Mouse (Mus musculus): ENCODE measurements around the gene Ccdc134.
"Not testable (repeated sequence)": the region's sequence is repeated elsewhere in the genome, so short reads cannot be mapped to it uniquely, and the experiment has no call there.

The Ccdc134 gene

DNA sequence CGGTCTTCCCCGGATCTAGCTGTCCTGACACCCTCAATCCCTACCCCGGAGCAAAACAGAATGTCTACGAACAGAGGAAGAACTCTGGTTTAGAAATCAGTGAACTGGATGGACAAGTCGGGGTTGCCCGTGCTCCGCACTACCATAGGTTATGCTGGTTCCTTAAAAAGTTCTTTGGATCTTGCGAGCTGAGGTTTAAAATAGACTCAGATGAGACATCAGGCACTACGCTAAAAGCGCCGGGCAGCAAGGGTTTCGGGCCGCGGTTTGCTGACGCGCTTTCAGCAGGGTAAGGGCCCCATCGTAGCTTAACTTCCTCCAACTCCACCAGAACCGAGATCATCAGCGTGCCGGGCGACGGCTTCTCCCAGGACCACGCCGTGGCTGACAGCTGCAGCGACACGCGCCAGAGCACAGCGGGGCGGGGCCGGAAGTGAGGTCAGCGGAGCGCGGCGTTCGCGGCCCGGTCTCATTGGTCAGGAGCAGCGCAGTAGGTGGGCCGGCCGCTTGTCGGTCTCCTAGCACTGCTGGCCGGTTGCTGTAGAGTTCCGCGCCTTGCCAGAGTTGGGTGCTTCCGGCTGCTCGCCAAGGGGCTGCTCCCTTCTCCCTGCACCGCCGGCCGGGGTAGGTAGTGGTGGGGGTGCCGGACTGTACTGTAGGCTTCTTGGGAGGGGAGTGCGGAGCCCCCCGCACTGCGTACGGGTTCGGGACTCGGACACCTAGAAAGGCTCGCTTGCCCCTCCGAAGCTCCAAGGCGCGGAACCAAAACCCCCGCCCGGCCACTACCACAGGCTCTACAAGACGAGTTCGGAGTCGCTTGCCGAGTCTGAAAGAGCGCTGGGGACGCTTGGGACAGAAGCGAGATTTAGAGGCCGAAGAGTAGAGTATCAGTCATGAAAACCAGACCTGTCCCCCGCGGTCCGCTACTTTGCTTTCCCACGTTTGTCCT, at the start of gene Ccdc134:
TSS of gene Ccdc134 (plus strand) at position 497 of the 949 bp plus-strand sequence.
- DNase-seq = peak; percentile 96

DNA sequence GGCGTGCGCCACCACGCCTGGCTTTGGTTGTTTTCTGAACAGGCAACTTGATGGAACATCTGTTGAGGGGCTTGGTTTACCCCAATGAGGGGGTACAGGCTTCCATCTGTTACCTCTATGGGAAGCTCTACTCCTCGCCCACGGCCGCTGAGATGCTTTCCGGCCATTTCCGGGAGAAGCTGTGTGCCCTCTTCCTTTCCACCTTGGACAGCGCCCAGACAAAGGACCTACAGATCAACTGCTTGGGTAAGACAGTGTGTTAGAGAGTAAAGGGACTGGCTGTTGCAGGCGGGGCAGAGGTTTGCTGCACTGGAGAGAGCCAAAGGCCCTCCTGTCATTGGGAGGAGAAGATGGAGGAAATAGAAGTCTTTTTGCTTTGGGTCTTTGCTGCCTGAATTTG, 47.8 kb upstream of the Ccdc134 start:
- no peak for DNase-seq

DNA sequence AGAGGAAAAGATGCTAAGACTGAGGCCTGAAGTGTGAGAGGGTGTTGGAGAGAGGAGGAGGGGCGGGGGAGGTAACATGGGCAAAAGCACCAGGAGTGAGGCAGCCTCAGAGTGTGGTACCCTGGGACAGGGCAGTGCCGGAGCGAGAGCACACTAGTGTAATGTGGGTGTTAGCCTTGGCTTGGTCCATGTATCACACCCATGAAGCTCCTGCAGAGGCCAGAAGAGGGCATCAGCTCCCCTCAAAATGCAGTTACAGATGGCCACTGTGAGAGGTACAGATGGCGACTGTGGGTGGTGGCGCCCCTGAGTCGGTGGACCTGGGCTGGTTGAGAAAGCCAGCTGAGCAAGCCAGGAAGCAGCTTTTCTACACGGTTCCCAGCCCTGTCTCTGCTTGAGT, 46.6 kb upstream of the Ccdc134 start:
- DNase-seq = peak; percentile 69

DNA sequence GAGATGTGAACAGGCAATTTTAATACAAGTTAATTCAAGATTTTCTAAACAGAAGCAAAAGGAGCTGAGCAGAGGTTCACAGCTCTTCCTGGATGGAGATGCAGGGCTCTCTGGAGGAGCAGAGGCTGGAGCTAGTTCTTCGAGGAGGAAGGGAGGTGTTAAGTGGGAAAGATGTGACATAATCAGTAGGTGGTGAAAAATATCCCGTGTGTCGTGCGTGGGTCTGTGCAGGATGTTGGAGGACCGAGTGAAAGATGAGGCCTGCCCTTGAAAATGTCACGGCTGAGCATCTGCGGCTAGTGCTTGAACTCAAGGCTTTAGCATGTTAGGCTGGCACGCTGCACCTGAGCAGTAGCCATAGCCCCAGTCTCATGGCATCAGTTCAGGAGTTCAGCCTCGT, 42.1 kb upstream of the Ccdc134 start:
- no peak for DNase-seq

DNA sequence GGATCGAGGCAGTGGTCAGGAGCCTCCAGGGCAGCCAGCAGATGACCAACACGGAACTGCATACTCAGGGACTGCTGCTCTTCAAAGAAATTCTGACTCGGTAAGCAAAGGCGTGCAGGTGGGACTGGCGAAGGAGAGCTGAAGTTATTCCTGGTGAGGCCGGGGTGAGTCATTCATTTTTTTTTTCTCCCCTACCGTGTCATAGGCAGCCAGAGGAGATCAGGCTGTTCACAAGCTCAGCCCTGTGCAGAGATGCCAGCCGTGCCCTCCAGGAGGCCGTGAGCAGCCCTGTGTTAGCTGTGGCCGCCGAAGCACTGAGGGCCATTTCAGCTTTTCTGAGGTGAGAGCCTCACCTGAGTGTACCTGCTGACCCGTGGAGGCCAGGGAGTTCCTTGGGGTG, 41.6 kb upstream of the Ccdc134 start:
- DNase-seq = no peak

DNA sequence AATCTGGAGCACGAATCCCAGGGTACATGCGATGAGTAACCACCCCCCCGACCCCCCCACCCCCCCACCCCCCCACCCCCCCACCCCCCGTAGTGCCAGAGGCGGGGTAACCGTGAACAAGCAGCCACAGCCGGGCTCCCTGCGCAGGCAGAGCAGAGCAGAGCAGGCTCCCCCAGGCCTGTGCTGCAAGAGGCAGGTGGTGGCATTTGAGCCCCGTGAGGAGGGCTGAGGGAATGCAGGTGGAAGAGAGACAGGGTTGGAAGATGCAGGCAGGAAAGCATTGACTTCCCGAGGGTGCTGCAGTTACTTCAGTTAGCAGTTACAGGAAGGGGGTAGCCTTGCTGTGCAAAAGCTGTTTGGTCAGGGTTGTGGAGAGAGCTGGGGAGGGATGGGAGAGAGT, 40.5 kb upstream of the Ccdc134 start:
- no peak for DNase-seq

DNA sequence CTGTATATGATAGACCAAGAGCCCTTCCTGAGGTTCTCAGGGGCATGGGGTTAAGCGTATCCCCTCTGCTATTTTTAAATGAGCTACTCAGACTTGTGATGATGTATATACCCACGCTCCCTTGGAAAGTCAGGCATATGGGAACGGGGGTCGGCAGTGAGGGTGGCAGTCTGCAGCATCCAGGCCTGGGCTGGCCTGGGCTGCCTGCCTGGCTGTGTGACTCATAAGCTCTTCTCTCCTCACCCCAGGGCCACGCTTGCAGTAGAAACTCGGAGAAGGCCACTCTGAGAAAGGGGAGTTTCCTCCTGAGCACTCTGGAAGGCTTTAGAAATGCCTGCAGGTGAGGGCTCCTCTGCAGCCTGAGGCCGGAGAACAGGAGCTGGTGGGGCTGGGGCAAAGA, 36.7 kb upstream of the Ccdc134 start:
- no peak for DNase-seq

DNA sequence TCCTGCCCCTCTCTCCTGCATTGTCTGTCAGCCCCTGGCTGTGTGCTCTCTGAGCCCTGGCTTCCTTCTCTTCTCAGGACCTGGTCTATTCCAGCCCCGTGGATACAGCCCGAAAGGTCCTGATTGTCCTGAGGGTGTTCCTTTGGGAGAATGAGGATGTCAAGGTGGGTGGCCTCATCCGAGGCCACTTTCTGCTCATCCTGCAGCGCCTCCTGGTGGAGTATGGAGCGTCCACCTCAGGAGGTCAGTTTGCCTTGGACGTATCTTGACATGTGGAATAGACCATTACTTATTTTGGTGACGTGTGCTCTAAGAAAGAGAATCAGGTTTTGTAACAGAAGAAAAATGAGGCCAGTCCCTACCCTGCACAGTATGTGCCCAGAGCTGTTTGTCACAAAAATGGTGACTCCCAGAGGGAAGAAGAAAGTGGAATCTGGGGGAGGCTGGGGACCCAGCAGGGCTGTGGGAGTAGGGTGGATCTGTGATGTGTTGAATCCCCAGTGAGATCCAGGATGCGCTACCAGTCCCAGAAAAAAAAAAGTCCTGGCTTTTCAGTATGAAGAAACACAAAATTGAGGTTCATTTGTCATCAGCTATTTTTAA, 20.7 kb upstream of the Ccdc134 start:
- DNase-seq = peak; percentile 77

DNA sequence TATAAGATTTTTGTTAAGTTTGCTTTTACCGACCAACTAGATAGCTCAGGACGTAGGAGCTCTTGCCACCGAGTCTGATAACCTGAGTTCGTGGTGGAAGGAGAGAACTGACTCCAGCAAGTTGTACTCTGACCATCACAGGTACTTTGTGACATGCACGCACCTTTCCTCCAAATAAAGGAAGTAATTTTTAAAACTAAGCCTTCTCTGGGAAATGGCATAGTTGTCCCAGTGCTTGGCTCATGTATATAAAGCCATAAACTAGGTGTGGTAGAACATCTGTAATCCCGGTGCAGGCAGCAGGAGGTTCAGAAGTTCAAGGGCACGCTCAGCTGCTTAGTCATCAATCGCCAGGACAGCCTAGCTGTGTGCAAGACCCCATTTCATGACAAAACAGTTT, 7.2 kb upstream of the Ccdc134 start:
- DNase-seq = no peak

DNA sequence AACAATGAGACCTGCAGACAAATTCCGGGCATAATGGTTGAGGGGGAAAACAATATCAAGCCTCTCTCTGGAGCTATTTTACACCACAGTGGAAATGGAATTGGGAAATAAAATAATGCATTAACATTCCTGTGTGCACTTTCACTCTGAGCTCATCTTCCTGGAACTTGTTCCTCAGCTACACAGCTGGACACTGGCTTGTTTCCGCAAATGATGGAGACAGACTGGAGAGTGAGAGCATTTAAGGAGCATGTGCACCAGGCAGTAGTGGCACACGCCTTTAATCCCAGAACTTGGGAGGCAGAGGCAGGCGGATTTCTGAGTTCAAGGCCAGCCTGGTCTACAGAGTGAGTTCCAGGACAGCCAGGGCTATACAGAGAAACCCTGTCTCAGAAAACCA, 1.0 kb upstream of the Ccdc134 start:
- not testable (repeated sequence) for DNase-seq

DNA sequence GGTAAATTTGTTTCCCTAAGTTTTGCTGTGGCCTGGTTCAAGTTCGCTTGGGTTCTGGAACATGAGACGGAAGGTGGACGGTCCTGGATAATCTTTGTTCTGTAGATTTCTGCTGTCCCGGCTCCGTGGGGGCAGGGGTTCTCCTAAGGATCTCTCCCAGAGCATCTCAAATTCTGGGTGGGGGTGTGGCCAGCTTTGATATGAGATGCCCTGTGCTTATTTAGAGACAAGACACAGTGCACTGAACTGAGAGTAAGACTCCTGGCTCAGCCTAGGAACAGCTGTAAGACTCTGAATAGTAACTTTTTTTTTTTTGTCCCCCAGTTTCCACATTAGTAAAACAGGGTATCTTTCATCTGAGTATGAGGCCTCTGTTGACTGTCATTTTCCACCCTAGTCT, 676 bp downstream of the Ccdc134 start:
- DNase-seq = no peak

DNA sequence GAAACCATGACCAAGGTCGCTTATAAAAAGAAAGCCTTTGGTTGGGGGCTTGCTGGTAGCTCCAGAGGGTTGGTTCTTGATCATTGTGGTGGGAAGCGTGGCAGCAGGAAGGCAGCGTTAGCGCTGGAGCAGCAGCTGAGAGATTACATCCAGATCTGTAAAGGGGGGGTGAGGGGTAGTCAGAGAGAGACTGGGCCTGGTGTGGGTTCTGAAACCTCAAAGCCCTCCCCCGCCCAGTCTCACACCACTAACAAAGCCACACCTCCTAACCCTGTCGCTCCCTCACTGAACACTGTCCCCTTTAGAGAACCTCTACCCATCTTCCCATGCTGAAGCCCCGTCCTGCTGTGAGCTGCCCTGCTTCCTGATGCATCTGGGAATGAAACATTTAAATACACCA, 2.9 kb downstream of the Ccdc134 start:
- no peak for DNase-seq

DNA sequence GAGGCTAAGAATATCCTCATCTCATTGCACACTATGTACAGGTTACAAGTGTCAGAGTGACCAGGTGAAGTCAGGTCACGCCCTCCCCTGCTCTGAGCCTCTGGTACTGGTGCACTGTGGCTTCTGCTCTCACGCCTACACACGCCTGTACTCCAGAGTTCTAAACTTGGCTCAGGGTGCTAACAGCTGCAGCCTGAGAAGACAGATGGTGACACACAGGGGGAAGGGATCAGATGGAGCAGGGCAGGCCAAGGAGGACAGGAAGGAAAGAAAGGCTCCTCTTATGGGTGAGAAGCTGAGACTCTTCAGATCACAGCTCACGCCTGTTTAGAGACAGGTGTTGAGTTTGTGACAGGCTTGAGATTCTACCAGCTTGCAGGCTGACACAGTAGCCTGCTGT, 7.7 kb downstream of the Ccdc134 start:
- peak; percentile 63 for DNase-seq

DNA sequence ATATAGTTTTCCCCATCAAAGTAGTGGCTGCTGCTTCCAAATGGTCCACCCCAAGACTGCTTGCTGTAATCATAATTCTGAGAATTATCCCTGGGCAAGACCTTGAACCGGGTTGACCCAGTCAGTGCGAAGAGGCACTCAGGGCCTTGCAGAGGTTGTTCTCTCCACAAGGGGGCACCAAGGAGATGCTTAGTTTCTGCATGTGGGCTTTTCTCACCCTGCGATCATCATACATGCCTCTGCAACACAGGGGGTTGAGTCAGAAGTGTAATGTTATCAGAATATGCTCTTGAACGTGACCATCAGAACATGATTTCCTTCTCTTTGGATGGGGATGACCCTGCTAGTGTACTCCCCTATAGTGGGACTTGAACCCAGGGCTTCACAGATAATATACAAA, 10.8 kb downstream of the Ccdc134 start:
- DNase-seq = peak; percentile 52

DNA sequence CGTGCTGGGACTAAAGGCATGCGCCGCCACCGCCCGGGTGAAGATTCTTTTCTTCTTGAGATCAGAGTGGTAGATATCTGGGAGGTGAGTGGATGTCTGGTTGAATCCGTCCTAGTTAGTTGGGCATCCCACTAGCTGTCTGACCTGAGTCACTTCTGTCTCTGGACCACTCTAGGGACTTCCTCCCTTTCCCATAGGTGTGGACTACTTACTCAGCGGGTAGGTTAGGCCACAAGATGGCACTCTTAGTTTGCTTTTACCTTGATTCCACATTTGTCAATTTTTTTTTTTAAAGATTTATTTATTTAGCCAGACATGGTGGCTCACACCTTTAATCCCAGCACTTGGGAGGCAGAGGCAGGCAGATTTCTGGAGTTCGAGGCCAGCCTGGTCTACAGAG, 11.5 kb downstream of the Ccdc134 start:
- DNase-seq = no peak

DNA sequence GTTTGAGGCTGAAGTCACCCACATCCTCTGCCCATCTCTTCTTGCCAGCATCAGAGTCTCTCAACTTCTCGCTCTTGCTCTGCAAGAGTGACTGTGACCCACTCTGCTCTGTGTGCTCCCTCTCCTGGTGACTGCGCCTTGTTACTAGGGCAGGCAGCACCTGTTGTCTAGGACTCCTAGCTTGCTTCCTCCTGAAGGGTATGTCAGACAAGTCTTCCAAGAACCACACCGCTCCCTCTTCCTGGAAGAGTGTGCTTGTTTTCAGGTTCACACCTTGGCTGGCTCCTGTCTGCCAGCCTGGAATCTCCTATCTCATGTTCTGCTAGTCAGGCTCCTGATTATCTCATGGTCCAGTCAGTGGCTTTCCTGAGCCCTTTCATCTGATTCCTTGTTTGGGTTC, 12.6 kb downstream of the Ccdc134 start:
- DNase-seq = no peak

DNA sequence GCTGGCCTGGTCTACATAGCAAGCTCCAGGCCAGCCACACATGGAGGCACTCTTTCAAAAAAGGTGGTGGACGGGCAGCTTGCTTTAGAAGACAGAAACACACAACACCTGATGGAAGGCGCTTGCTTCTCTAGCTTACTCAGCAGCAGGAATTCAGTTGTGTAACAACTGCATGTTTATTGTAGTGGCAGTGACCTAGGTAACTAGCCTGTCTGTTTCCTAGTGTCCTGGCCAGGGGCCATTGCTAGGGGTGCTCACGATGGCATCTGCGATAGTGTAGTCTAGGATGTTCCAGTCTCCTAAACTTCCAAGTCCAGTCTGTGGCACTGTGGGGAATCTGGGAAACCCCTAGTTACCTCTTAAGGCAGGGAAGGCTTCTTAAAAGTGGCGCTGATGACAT, 16.4 kb downstream of the Ccdc134 start:
- no peak for DNase-seq

DNA sequence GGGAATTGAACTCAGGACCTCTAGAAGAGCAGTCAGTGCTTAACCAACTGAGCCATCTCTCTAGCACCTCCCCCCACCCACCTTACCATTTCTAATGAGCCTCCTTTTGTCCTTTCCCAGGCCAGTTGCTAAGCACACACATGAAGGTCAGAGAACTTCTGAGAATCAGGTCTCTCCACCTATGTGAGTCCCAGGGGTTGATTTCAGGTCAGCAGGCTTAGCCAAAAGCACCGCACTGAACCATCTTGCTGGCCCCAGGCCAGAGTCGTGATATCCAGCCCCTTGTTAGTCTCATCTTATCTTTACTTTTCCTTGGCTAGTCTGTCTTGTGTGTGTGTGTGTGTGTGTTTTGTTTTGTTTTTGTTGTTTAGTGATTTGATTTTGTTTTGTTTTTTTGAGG, 17.7 kb downstream of the Ccdc134 start:
- DNase-seq = no peak

DNA sequence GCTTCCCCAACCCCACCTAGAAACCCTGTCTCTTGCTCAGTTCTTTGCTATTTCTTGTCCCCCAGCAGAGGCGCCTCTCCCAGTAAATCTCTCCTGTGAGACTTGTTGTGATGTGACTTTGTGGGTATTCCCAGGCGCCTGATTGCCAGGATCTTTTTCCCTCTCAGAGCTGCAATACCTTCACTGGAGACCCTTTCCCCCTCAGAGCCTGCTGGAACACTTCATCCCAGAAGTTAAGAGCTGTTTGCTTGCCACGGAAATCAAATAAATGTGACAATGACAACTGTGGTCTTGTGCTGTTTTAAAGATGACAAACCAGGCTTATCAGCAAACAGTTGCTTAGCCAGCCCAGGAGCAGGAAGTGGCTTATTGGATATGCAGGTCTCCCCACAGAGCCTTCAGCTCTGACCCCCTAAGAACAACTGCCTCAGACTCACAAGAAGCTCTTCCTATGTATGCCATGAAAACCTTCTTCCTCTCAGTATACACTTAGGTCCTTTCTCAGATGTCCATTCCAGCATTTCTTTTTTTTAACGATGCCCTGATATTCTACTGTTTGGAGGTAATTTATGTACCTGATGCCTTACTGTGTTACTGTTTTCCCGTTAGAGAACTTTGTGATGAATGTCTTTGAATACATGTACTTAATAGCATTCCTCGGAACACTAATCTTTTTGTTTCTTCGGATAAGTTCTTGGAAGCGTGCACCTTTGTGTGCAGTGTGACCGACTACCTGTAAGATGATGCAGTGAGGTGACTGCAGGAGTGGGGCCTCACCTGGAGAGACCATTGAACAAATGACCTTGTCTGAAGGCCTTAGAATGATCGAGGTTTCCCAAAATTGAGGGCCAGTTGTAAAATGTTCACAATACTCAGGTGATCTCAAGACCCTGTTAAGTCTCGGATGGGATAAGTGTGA, 18.4 kb downstream of the Ccdc134 start:
- DNase-seq = no peak

DNA sequence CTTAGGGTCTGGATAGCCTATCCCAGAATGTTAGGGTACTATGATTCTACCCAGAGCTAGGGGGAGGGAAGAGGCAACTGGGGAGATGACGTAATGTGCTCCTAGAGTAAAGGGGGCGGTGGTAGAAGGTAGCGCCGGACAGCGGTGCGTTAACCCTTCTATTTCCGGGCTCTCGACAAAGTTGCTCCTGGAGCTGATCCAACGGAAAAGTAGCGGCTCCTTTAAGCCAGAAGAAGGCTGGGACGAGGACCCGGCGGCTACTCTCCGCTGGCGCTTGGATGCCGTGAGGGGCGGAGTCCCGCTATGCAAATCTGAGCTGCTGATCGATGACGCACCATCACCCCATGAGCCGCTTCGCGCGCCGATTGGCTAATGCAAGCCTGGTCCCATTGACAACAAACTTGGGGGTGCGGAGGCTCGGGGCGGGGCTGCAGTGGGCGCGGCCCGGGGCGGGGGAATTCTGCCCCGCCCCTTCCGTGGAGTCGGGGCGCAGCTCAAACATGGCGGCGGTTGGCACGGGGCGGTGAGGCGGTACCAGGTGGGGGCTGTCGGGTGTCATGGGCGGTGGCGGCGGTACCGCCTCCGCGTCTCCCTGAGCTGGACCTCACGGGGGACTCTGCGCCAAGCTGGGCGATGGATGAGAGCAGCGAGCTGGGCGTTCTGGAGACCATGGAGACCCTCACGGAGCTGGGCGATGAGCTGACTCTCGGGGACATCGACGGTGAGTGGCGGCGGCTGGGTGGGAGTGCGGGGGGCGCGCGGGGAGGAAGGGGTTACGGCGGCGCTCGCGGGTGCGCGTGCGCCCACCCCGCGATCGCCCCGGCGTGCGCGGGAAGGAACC, 19.3 kb downstream of the Ccdc134 start, which contains the start of gene Srebf2:
TSS of gene Srebf2 (plus strand) at position 412 of the 841 bp plus-strand sequence.
- peak; percentile 99 for DNase-seq

DNA sequence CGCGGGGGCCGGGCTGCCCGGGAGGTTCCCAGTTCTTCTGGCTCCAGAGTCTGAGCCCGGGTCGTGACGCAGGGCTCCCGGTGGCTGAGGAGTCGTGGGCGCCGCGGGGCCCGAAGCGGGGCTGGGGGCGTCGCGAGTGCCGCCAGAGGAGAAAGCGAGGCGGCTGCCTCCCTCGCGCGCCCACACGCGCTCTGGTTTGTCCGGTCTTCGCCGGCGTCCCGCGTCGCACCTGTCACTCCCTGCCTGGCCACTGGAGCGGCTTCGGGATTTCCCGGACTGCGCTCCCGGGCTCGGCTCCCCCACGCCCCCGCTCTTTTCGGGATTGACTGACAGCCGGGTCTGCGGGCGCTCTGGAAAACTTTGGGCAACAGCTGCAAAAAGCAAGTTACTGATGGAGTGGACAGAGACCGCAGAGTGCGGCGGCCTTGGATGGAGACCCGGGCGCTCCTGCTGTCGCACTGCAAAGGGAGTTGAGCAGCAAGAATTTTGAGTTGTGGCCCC, 19.9 kb downstream of the Ccdc134 start:
- peak; percentile 51 for DNase-seq

DNA sequence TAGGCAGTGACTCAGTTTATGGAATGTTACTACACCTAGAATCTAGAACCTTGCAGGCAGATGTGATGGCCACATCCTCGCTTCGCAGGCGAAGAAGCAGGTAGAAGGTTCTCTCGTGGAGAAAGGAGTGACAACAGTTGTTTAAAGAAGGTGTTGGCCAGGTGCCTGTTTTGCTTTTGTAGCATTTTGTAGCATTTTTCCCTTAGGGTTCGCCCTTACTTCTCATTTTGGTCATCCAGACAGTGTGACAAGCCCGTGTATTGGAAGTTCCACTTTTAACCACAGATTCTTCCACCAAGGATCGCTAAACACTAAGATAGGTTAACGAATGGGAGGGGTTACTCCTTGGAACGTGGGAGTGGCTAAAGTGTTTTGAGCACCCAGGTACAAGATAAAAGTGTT, 20.8 kb downstream of the Ccdc134 start:
- no peak for DNase-seq

All from layer of hippocampus, adult 9-11 months (tissue).